Mouse (Mus musculus): ENCODE measurements around the gene Trim10. TPM values are rescaled to one million over a fixed set of nuclear protein-coding genes. Genes with fewer than 3 reads are reported as not detected.
"Not testable (repeated sequence)": the region's sequence is repeated elsewhere in the genome, so short reads cannot be mapped to it uniquely, and the experiment has no call there.

Trim10 gene
- polyA plus RNA-seq, 1 experiment from 2014 or later = 0.70 TPM

DNA sequence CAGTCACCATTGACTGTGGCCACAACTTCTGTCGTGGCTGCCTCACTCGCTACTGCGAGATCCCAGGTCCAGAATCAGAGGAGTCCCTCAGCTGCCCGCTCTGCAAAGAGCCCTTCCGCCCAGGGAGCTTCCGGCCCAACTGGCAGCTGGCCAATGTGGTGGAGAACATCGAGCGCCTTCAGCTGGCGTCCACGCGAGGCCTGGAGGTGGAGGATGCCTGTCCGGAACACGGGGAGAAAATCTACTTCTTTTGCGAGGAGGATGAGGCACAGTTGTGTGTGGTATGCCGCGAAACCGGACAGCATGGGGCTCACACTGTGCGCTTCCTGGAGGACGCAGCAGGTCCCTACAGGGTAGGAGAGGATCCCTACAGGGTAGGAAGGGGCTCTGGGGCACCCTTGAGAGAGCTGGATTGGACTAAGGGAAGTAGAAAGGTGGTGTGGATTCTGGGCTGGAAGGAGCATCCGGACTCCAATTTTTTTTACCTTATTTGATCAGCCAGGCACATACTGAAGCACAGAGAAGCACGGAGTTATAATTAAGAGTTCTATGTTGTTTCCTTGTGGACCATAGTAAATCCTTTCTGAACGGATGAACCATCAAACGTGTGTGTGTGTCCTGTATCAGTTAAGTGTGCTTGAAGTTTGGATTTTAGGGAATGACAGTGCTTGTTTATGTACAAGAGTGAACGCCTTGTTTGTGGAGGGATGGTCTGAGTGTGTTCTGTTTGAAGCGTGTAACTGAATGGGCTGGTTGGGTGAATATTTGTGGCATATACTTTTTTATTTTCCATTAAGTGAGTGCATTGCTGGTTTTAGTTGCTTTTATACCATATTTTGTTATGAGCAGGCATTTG, 809 bp downstream of the Trim10 start:
- no peaks in the 10 kb centered on the region for H3K36me3 ChIP-seq (ENCODE audit: control insufficient read depth, insufficient read depth, low read length)
- no peaks in the 10 kb centered on the region for H3K9me3 ChIP-seq (replicated peaks; ENCODE audit: control insufficient read depth, low read length, poor library complexity, severe bottlenecking)
- no peak for ATAC-seq
- WGBS = 80% methylated on average over 25 of the region's 25 CpGs
- no peak overlapping the region for H3K9ac ChIP-seq (ENCODE audit: low read depth, low read length)
- 0 out of 2 replicates have a peak, but pooled peaks cover 3% of the 10 kb centered on the region for H3K4me1 ChIP-seq (ENCODE audit: control insufficient read depth, insufficient read depth, low read length)
- H3K4me2 ChIP-seq (ENCODE audit: low read length) = no peak overlapping the region
- no peak overlapping the region for H3K4me3 ChIP-seq (ENCODE audit: low read depth, low read length)
- peaks cover 10% of the 10 kb centered on the region for H3K27me3 ChIP-seq (ENCODE audit: control insufficient read depth, insufficient read depth, low read depth, low read length)
- H3K27ac ChIP-seq (ENCODE audit: low read length) = no peak overlapping the region

DNA sequence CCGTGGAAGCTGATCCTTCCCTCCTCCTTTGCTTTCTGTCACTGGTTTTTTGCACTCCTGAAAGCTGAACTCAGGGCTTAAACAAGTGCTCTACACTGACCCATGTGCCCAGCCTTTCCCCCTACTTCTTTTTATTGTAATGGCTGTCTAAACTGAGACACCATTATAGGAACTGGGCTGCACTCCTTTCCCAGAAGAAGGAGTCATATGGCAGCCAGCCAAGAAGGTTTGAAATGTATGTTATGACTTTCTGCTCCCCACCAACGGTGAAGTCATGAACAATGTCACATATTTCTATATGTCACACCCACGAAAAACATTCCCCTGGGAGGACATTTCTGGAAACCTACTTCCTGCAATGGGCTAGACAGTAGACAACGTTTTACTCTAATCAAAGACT, 5.3 kb downstream of the Trim10 start:
- no peak overlapping the region for H3K27ac ChIP-seq (ENCODE audit: low read length)
- no peak for ATAC-seq
- no peaks in the 10 kb centered on the region for H3K36me3 ChIP-seq (ENCODE audit: control insufficient read depth, insufficient read depth, low read length)
- H3K4me1 ChIP-seq (ENCODE audit: control insufficient read depth, insufficient read depth, low read length) = no peaks in the 10 kb centered on the region
- no peak overlapping the region for H3K4me2 ChIP-seq (ENCODE audit: low read length)
- H3K4me3 ChIP-seq (ENCODE audit: low read depth, low read length) = no peak overlapping the region
- H3K9ac ChIP-seq (ENCODE audit: low read depth, low read length) = no peak overlapping the region
- 77% methylated on average over 4 of the region's 4 CpGs for WGBS
- no peaks in the 10 kb centered on the region for H3K27me3 ChIP-seq (ENCODE audit: control insufficient read depth, insufficient read depth, low read depth, low read length)
- no peaks in the 10 kb centered on the region for H3K9me3 ChIP-seq (replicated peaks; ENCODE audit: control insufficient read depth, low read length, poor library complexity, severe bottlenecking)

DNA sequence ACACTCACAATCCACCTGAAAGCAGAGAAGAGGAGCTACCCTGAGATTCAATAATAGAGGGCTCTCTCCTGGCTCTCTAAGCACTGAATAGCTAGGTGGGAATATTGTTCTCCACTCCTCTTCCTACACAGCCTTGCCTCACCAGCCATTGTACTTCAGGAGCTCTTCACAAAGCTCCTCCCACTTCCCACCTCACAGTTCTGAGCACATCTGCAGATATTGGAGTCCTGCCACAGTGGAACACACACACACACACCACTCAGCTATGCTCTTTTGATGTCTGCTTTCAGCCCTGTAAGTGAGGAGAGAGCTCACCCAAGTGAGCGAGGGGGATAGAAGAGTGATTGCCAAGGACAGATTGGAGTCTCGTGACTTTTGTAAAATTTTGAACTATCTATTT, 14.0 kb downstream of the Trim10 start:
- 70% methylated on average over 2 of the region's 2 CpGs for WGBS
- Histone ChIP-seq H3K4me2 (ENCODE audit: low read length) (no peak overlapping the region), H3K4me1 (ENCODE audit: control insufficient read depth, insufficient read depth, low read length) (no peaks in the 10 kb centered on the region), H3K36me3 (ENCODE audit: control insufficient read depth, insufficient read depth, low read length) (no peaks in the 10 kb centered on the region), H3K9ac (ENCODE audit: low read depth, low read length) (no peak overlapping the region), H3K27me3 (ENCODE audit: control insufficient read depth, insufficient read depth, low read depth, low read length) (no peaks in the 10 kb centered on the region), H3K27ac (ENCODE audit: low read length) (no peak overlapping the region), H3K9me3 (replicated peaks; ENCODE audit: control insufficient read depth, low read length, poor library complexity, severe bottlenecking) (no peaks in the 10 kb centered on the region), H3K4me3 (ENCODE audit: low read depth, low read length) (no peak overlapping the region)
- ATAC-seq = no peak

DNA sequence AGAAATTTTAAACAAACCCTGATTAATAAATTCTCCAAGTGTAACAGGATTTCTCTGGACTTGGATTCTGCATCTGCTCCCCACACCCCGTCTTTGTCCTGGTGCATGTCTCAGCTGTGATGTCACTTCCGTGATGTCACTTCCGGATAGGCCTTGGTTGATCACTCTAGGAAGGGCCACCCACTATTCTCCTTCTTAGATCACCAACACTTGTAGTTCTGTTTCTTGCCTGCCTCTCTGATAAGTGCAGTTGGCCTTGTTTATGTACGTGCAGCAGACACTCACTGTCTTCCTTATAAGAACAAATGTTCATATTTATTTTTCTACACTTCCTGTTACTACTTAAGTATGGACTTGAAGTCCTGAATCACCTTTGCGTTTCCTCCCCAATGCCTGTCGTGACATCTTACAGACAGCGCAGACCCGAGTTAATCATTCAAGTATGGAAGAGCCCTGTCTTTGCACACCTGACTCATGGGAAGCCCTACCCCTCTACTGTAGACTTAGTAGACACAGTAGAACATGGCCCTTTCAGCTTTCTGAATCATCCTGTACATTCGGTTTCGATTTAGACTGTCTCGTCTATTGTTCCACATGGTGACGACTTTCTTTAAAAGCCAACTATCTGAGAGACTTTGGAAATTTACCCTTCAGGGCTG, 15.9 kb downstream of the Trim10 start:
- Histone ChIP-seq H3K27ac (ENCODE audit: low read length) (no peak overlapping the region), H3K4me2 (ENCODE audit: low read length) (no peak overlapping the region), H3K27me3 (ENCODE audit: control insufficient read depth, insufficient read depth, low read depth, low read length) (no peaks in the 10 kb centered on the region), H3K9ac (ENCODE audit: low read depth, low read length) (no peak overlapping the region), H3K9me3 (replicated peaks; ENCODE audit: control insufficient read depth, low read length, poor library complexity, severe bottlenecking) (no peaks in the 10 kb centered on the region), H3K36me3 (ENCODE audit: control insufficient read depth, insufficient read depth, low read length) (no peaks in the 10 kb centered on the region), H3K4me1 (ENCODE audit: control insufficient read depth, insufficient read depth, low read length) (no peaks in the 10 kb centered on the region), H3K4me3 (ENCODE audit: low read depth, low read length) (no peak overlapping the region)
- ATAC-seq = no peak
- 95% methylated on average over 12 of the region's 12 CpGs for WGBS

DNA sequence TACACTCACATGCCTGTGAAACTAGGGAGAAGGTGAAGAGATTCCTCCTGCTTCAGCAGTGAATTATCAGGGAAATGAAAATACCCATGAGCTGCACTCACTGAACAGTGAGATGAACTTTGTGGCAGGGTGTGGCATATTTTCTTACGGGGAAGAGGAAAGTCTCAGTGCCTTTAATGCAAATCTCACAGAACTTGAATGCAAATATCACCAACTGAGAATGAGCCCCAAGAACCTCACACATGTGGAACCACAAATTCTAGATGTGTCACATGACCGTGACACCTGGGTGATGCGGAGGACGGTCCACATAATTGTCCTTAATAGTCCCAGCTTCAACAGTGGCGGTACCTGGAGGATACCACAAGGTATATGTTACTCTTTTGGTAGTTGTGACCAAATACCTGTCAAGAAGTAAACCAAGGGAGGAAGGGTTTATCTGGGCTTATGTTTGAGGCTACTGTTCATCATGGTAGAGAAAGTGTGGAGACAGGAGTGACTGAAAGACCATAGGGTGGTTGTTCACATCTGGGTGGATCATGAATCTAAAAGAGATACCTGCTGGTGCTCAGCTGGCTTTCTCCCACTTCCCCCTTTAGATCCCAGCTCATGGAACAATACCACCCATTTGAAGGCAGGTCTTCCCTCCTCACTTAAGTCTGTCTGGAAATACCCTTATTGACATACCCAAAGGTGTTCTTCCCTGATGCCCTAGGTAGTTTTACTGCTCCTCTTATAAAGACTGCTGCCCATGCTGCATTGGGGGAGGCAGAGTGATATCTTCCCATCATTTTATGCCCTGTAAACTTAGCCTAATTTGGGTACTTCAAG, 20.9 kb downstream of the Trim10 start, which contains the start of gene Trim40:
Gene Trim40 (minus strand): TSS at position 51 of the 831 bp plus-strand sequence.
- 92% methylated on average over 5 of the region's 5 CpGs for WGBS

DNA sequence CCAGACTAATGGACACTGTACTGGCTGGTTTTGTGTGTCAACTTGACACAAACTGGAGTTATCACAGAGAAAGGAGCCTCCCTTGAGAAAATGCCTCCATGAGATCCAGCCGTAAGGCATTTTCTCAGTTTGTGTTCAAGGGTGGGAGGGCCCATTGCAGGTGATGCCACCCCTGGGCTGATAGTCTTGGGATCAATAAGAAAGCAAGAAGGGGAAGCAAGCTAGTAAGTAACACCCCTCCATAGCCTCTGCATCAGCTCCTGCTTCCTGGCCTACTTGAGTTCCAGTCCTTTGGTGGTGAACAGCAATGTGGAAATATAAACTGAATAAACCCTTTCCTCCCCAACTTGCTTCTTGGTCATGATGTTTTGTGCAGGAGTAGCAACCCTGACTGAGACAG, 22.1 kb downstream of the Trim10 start:
- not testable (repeated sequence) for ATAC-seq; H3K4me1 ChIP-seq (ENCODE audit: control insufficient read depth, insufficient read depth, low read length); H3K4me3 ChIP-seq (ENCODE audit: low read depth, low read length); H3K9me3 ChIP-seq (replicated peaks; ENCODE audit: control insufficient read depth, low read length, poor library complexity, severe bottlenecking); H3K27me3 ChIP-seq (ENCODE audit: control insufficient read depth, insufficient read depth, low read depth, low read length); H3K36me3 ChIP-seq (ENCODE audit: control insufficient read depth, insufficient read depth, low read length); H3K4me2 ChIP-seq (ENCODE audit: low read length); H3K9ac ChIP-seq (ENCODE audit: low read depth, low read length); H3K27ac ChIP-seq (ENCODE audit: low read length)
- WGBS = 92% methylated on average over 1 of the region's 1 CpGs

More for the DNA sequence above, 20.9 kb downstream of the Trim10 start, which contains the start of gene Trim40:
- H3K27me3 ChIP-seq (ENCODE audit: control insufficient read depth, insufficient read depth, low read depth, low read length) = no peaks in the 10 kb centered on the region
- no peak within 1 kb of the TSS for H3K27ac ChIP-seq (ENCODE audit: low read length)
- no peak within 1 kb of the TSS for H3K4me3 ChIP-seq (ENCODE audit: low read depth, low read length)
- ATAC-seq = no peak
- no peaks in the 10 kb centered on the region for H3K9me3 ChIP-seq (replicated peaks; ENCODE audit: control insufficient read depth, low read length, poor library complexity, severe bottlenecking)
- H3K9ac ChIP-seq (ENCODE audit: low read depth, low read length) = no peak within 1 kb of the TSS
- no peak within 1 kb of the TSS for H3K4me2 ChIP-seq (ENCODE audit: low read length)
- no peaks in the 10 kb centered on the region for H3K36me3 ChIP-seq (ENCODE audit: control insufficient read depth, insufficient read depth, low read length)
- no peaks in the 10 kb centered on the region for H3K4me1 ChIP-seq (ENCODE audit: control insufficient read depth, insufficient read depth, low read length)

DNA sequence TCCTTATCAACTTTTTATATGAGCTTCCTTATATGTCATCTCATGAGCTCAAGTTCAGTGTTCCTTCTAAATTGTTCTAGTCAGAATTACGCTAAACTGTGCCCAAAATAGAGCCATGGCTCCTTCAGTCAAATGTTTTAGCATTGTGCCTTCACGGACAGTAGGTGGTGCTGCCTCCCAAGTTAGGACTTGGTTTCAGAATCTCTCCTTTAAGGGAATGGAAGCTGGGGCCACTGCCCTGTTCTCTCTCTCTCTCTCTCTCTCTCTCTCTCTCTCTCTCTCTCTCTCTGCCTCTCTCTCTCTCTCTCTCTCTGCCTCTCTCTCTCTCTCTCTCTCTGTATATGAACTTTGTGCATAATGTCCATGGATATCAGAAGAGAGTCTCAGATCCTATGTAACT, 23.0 kb downstream of the Trim10 start:
- no peaks in the 10 kb centered on the region for H3K4me1 ChIP-seq (ENCODE audit: control insufficient read depth, insufficient read depth, low read length)
- H3K4me3 ChIP-seq (ENCODE audit: low read depth, low read length) = no peak overlapping the region
- H3K9ac ChIP-seq (ENCODE audit: low read depth, low read length) = no peak overlapping the region
- H3K36me3 ChIP-seq (ENCODE audit: control insufficient read depth, insufficient read depth, low read length) = no peaks in the 10 kb centered on the region
- 9% methylated on average over 2 of the region's 2 CpGs for WGBS
- no peak overlapping the region for H3K27ac ChIP-seq (ENCODE audit: low read length)
- no peaks in the 10 kb centered on the region for H3K27me3 ChIP-seq (ENCODE audit: control insufficient read depth, insufficient read depth, low read depth, low read length)
- peak; percentile 67; the same call in 1 of the 2 replicates for ATAC-seq
- H3K4me2 ChIP-seq (ENCODE audit: low read length) = no peak overlapping the region
- H3K9me3 ChIP-seq (replicated peaks; ENCODE audit: control insufficient read depth, low read length, poor library complexity, severe bottlenecking) = no peaks in the 10 kb centered on the region

DNA sequence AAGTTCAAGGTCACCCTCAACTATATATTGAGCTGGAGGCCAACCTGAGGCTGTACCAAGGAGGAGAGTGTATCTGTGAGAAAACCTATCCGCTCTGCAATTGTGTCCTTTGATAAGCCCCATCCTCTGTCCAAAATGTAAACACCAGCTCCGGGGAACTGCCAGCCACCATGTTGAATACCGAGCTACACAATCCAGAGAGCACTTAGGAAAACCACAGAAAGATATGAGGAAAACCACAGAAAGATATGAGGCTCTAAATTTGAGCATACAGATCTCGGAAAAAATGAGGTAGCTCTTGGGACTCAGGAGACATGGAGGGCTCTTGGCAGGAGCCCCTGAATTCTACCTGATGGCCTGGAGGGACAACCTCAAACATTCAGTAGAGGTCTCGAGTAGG, 24.0 kb downstream of the Trim10 start:
- Histone ChIP-seq H3K4me2 (ENCODE audit: low read length) (no peak overlapping the region), H3K36me3 (ENCODE audit: control insufficient read depth, insufficient read depth, low read length) (no peaks in the 10 kb centered on the region), H3K9ac (ENCODE audit: low read depth, low read length) (no peak overlapping the region), H3K27me3 (ENCODE audit: control insufficient read depth, insufficient read depth, low read depth, low read length) (no peaks in the 10 kb centered on the region), H3K4me3 (ENCODE audit: low read depth, low read length) (no peak overlapping the region), H3K9me3 (replicated peaks; ENCODE audit: control insufficient read depth, low read length, poor library complexity, severe bottlenecking) (no peaks in the 10 kb centered on the region), H3K27ac (ENCODE audit: low read length) (no peak overlapping the region), H3K4me1 (ENCODE audit: control insufficient read depth, insufficient read depth, low read length) (no peaks in the 10 kb centered on the region)
- WGBS = 81% methylated on average over 5 of the region's 5 CpGs
- ATAC-seq = no peak
